Mouse (Mus musculus): Measurements from ENCODE around the gene Atrnl1.

GRCm38 (mm10) chr19:57576836-57577235, 34.0 kb upstream of the Atrnl1 start:
- TF ChIP-seq GATA1 (IDR thresholded peaks at IDR 0.05; ENCODE audit: borderline replicate concordance, low read length) (no peak), FLI1 (IDR thresholded peaks at IDR 0.05; ENCODE audit: low read length) (no peak)

All from megakaryocyte, embryonic 14.5 days (primary cell).